Mouse (Mus musculus): ENCODE measurements around the gene Klhl32. TPM values are rescaled to one million over a fixed set of nuclear protein-coding genes. Genes with fewer than 3 reads are reported as not detected.
A peak's percentile ranks its signal among the peaks of the same experiment; 100 is the strongest.

Gene Klhl32
- polyA plus RNA-seq, 1 experiment from 2014 or later: 23.5 TPM

DNA sequence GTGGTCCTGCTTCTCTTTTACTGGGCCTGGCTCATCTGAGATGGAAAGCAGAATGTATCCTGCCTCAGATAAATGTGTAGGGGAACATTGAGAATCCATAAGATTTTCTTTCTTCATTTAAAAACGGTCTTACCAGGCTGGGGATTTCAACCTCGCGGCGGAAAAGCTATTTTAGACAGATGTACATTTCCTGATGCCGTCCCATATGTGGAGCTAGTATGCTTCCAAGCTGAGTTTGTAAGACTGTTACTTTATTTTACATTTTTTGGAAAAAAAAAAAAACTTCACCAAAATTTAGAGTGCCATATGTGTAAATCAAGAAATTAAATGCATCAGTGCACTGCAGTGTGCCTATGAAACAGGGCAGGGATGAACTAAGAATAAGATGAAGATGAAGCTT is 5.4 kb downstream of the Klhl32 start:
- Histone ChIP-seq H3K9me3 (no peaks in the 10 kb centered on the region), H3K4me2 (no peak overlapping the region), H3K27ac (replicated peaks) (0 out of 2 replicates have a peak overlapping the region, but pooled peaks have one; percentile 19), H3K9ac (no peak overlapping the region), H3K4me1 (replicated peaks) (peaks cover 35% of the 10 kb centered on the region), H3K4me3 (no peak overlapping the region), H3K27me3 (no peaks in the 10 kb centered on the region), H3K36me3 (no peaks in the 10 kb centered on the region)
- ATAC-seq (ENCODE audit: low read depth): no peak
- WGBS: 93% methylated on average over 5 of the region's 5 CpGs

DNA sequence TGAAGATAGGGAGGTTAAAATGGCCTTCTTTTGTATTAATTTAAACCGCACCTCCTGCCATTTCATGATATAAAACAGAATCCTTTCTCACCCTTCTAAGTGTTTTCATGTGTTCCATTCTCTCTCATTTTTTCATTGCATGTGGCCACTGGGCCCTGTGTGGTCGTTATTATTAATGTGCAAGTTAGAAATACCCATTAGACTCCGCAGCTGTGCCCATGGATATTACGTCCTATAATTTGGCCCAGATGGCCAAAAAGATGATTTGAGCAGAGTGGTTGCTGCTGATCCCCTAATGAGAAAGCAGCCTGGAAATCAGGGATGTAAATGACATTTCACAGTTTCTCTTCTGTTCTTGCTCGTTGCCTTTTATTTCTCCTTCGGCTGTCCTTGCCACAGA is 12.4 kb downstream of the Klhl32 start:
- peaks cover 27% of the 10 kb centered on the region; the same call in 1 of the 2 replicates for H3K4me1 ChIP-seq (replicated peaks)
- ATAC-seq (ENCODE audit: low read depth): no peak
- H3K9me3 ChIP-seq: no peaks in the 10 kb centered on the region
- no peaks in the 10 kb centered on the region for H3K36me3 ChIP-seq
- WGBS: 30% methylated on average over 6 of the region's 6 CpGs
- no peak overlapping the region for H3K4me3 ChIP-seq
- H3K4me2 ChIP-seq: no peak overlapping the region
- H3K9ac ChIP-seq: no peak overlapping the region
- H3K27me3 ChIP-seq: no peaks in the 10 kb centered on the region
- H3K27ac ChIP-seq (replicated peaks): peak overlapping the region; percentile 86

DNA sequence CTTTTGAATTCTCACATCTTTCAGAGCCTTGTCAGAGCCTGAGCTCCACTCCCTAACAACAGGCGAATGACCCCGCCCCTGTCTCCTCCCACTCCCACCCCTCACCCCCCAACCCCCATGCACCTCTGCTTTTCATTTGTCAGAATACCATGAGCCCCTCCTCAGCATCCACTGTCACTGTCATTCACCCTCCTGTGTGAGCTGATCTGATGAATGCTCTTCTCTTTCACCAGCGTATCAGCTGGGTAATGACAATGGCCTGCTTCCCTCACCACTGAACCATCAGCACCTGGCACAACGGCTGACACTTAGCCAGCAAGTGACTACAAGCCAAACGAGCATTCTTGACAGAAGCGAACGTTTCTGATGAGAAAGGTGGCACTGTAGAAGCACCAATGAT is 15.4 kb downstream of the Klhl32 start:
- H3K9me3 ChIP-seq: no peaks in the 10 kb centered on the region
- no peak for ATAC-seq (ENCODE audit: low read depth)
- H3K4me3 ChIP-seq: no peak overlapping the region
- no peaks in the 10 kb centered on the region for H3K27me3 ChIP-seq
- H3K9ac ChIP-seq: no peak overlapping the region
- WGBS: 32% methylated on average over 7 of the region's 7 CpGs
- H3K27ac ChIP-seq (replicated peaks): no peak overlapping the region
- H3K36me3 ChIP-seq: no peaks in the 10 kb centered on the region
- H3K4me1 ChIP-seq (replicated peaks): peaks cover 27% of the 10 kb centered on the region; the same call in 1 of the 2 replicates
- no peak overlapping the region for H3K4me2 ChIP-seq

DNA sequence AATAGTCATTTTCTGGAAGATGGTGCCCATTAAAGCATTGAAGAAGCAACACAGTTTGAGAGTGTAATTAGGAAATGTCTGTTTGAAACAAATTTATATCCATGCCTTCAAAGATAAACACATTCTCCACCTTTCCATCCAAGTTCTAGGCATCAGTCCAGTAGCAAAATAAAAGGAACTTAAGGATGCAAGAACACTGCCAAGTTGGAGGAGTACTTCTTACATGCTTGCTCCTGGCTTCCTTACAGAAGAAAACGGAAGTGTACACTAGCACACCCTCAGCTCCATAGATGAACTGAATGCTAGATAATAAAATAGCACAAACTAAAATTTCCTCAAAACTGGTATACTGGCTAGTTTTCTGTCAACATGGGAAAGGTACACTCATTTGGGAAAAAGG is 42.6 kb downstream of the Klhl32 start:
- no peak overlapping the region for H3K9ac ChIP-seq
- no peak overlapping the region for H3K27ac ChIP-seq (replicated peaks)
- H3K36me3 ChIP-seq: no peaks in the 10 kb centered on the region
- H3K4me3 ChIP-seq: no peak overlapping the region
- H3K4me2 ChIP-seq: no peak overlapping the region
- WGBS: 93% methylated on average over 1 of the region's 1 CpGs
- peaks cover 5% of the 10 kb centered on the region; the same call in 1 of the 2 replicates for H3K9me3 ChIP-seq
- H3K4me1 ChIP-seq (replicated peaks): no peaks in the 10 kb centered on the region
- ATAC-seq (ENCODE audit: low read depth): no peak
- no peaks in the 10 kb centered on the region for H3K27me3 ChIP-seq

DNA sequence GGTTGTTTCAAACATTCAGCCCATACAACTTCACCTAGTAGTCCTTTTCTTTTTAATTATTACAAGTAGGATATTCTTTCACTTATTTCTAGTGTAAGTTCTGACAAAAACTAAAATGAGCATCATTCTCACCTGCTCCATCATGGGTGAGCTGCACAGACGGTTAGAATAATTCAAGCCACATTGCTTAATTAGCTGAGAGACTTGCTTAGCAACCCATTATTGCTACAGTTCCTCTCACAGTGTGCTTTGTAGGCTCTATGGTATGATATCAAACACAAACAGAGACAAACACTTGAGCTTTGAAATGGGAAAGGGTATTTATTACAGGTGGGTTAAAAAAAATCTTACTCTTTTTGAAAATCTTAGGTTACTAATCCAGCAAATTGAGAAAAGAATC is 49.0 kb downstream of the Klhl32 start:
- 39% methylated on average over 1 of the region's 1 CpGs for WGBS
- no peaks in the 10 kb centered on the region for H3K36me3 ChIP-seq
- peaks cover 6% of the 10 kb centered on the region for H3K4me1 ChIP-seq (replicated peaks)
- no peaks in the 10 kb centered on the region for H3K9me3 ChIP-seq
- no peak for ATAC-seq (ENCODE audit: low read depth)
- no peak overlapping the region for H3K4me3 ChIP-seq
- no peak overlapping the region for H3K9ac ChIP-seq
- H3K27ac ChIP-seq (replicated peaks): no peak overlapping the region
- H3K27me3 ChIP-seq: no peaks in the 10 kb centered on the region
- no peak overlapping the region for H3K4me2 ChIP-seq

DNA sequence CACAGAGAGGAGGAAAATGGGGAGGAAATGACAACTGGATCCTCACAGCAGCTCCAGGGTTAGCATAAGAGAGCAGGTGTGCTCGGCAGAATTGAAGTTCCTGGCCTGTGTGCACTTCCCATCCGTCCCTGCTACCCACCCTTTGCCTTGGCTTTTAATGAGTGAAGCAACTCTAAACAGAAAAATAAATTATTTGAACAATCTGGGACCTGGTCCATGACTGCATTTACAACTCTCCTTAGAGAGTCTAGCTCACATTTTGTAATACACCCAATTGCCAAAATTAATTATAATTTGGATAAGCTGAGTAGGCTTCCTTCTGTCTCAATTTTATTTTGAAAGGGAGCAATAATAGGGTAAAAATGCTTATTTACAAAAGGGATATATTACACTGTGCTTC is 49.6 kb downstream of the Klhl32 start:
- Histone ChIP-seq H3K9ac (no peak overlapping the region), H3K4me2 (no peak overlapping the region), H3K4me3 (no peak overlapping the region), H3K27ac (replicated peaks) (no peak overlapping the region), H3K27me3 (no peaks in the 10 kb centered on the region), H3K4me1 (replicated peaks) (peaks cover 6% of the 10 kb centered on the region), H3K9me3 (no peaks in the 10 kb centered on the region), H3K36me3 (no peaks in the 10 kb centered on the region)
- WGBS: 56% methylated on average over 2 of the region's 2 CpGs
- ATAC-seq (ENCODE audit: low read depth): peak; percentile 24; the same call in 1 of the 2 replicates

DNA sequence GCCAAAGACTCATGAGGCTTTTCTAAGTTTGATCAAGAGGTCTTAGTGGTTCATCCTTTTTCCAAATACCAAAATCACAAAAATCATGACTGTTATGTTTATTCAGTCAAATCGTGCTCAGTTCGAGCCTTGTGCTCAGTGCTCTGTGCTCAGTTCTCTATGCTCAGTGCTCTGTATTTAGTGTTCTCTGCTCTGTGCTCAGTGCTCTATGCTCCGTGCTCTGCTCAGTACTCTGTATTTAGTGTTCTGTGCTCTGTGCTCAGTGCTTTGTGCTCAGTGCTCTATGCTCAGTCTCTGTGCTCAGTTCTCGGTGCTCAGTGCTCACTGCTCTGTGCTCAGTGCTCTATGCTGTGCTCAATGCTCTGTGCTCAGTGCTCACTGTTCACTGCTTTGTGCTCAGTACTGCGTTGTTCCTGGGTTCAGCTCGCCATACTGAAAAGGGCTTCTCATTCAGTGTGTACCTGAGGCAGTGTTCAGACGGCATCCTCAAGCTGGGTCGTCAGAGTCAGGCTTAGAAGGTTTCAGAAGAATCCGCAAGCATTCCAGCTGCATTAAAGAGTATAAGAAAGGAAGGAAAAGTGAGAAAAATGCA is 50.5 kb downstream of the Klhl32 start:
- no peak; the same call in 1 of the 2 replicates for ATAC-seq (ENCODE audit: low read depth)
- H3K36me3 ChIP-seq: no peaks in the 10 kb centered on the region
- peaks cover 6% of the 10 kb centered on the region for H3K4me1 ChIP-seq (replicated peaks)
- H3K4me2 ChIP-seq: no peak overlapping the region
- H3K4me3 ChIP-seq: no peak overlapping the region
- no peaks in the 10 kb centered on the region for H3K9me3 ChIP-seq
- WGBS: 93% methylated on average over 9 of the region's 9 CpGs
- H3K27me3 ChIP-seq: no peaks in the 10 kb centered on the region
- no peak overlapping the region for H3K27ac ChIP-seq (replicated peaks)
- H3K9ac ChIP-seq: no peak overlapping the region

DNA sequence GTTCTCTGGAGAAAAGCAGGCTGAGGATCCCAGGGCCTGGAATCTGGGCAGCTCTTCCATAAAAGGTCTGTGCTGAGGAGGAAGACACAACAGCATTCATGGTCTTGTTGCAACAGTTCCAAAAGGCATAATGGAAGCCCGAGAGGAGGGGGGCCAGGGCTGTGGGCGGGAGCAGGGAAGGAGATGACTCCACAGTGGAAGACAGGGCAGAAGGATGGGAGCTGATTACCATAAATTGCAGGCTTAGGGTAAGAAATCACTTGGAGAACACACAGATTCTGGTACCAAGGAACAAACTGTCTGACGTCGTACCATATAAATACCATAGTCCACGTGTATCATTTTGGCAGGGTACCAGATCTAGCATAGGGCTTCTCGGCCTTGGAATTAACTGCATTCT is 51.9 kb downstream of the Klhl32 start:
- no peaks in the 10 kb centered on the region for H3K27me3 ChIP-seq
- H3K4me1 ChIP-seq (replicated peaks): peaks cover 6% of the 10 kb centered on the region
- no peaks in the 10 kb centered on the region for H3K36me3 ChIP-seq
- H3K9ac ChIP-seq: no peak overlapping the region
- H3K4me2 ChIP-seq: no peak overlapping the region
- H3K27ac ChIP-seq (replicated peaks): no peak overlapping the region
- H3K4me3 ChIP-seq: no peak overlapping the region
- 0 out of 2 replicates have a peak, but pooled peaks have one; percentile 48 for ATAC-seq (ENCODE audit: low read depth)
- 75% methylated on average over 6 of the region's 6 CpGs for WGBS
- no peaks in the 10 kb centered on the region for H3K9me3 ChIP-seq

DNA sequence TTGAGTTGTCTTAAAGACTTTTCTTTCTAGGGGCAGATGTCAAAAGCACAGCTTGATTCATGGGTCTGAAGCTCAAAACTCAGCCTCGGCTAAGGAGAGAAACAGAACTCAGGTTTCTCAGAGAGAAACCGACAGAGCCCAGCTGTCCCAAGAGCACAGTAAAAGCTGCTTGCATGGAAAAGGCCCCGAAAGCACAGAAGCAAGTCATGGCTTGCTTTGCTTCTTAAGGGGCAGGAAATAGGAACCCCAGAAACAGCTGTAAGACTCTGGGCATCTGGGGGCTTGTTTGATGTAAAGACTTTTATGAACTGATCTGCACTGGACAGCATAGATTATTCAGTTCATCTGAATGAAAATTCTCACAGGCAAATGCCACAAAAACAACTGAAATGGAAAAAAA is 53.1 kb downstream of the Klhl32 start:
- peaks cover 11% of the 10 kb centered on the region for H3K4me1 ChIP-seq (replicated peaks)
- ATAC-seq (ENCODE audit: low read depth): no peak

DNA sequence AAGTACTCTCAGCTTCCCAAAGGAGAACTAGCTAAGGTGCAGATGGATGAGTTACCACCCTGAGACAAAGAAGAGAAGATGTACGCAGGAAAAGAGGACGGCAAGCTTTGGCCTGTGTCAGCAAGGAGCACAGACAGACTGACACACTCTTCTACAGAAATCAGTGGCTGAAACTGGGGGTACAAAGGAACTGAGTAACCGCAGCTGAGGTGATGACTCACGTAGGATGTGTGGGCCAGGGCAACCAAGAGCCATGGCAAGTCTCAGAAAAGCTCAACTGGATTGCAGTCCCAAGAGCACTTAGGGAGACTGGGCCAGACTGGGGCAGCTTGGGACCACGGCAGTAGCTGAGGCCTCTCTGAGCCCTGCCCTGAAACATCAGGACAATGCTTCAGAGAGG is 53.6 kb downstream of the Klhl32 start:
- no peak for ATAC-seq (ENCODE audit: low read depth)
- Histone ChIP-seq H3K27me3 (no peaks in the 10 kb centered on the region), H3K27ac (replicated peaks) (no peak overlapping the region)

More for the DNA sequence above, 53.1 kb downstream of the Klhl32 start:
- no peak overlapping the region for H3K9ac ChIP-seq
- H3K9me3 ChIP-seq: no peaks in the 10 kb centered on the region
- no peaks in the 10 kb centered on the region for H3K27me3 ChIP-seq
- H3K36me3 ChIP-seq: no peaks in the 10 kb centered on the region
- no peak overlapping the region for H3K27ac ChIP-seq (replicated peaks)
- 42% methylated on average over 3 of the region's 3 CpGs for whole genome bisulfite sequencing
- H3K4me3 ChIP-seq: no peak overlapping the region
- H3K4me2 ChIP-seq: no peak overlapping the region

DNA sequence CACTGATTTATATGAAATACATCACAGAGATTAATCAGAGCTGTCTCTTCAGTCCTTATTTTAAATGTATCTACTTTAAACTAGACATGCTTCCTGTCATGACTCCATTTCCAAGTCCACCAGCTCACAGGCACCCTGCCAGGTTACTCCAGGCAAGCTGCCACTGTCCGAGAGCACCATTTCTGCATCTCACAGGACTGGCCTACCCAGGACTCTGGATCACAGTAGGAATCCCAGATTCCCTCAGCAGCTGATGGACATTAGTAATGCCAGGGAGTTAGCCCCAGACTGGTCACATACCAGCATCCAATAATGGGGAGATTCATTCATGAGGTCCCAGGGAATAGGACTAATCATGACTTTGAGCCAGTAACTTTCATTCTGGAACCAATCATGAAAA is 54.7 kb downstream of the Klhl32 start:
- peaks cover 17% of the 10 kb centered on the region for H3K4me1 ChIP-seq (replicated peaks)
- no peak overlapping the region for H3K4me2 ChIP-seq
- H3K27ac ChIP-seq (replicated peaks): no peak overlapping the region
- H3K9me3 ChIP-seq: no peaks in the 10 kb centered on the region
- no peaks in the 10 kb centered on the region for H3K27me3 ChIP-seq
- whole genome bisulfite sequencing: 65% methylated on average over 1 of the region's 1 CpGs
- no peaks in the 10 kb centered on the region for H3K36me3 ChIP-seq
- H3K4me3 ChIP-seq: no peak overlapping the region
- no peak overlapping the region for H3K9ac ChIP-seq
- ATAC-seq (ENCODE audit: low read depth): no peak

More for the DNA sequence above, 53.6 kb downstream of the Klhl32 start:
- no peak overlapping the region for H3K9ac ChIP-seq
- no peak overlapping the region for H3K4me2 ChIP-seq
- H3K4me3 ChIP-seq: no peak overlapping the region
- H3K9me3 ChIP-seq: no peaks in the 10 kb centered on the region
- H3K36me3 ChIP-seq: no peaks in the 10 kb centered on the region
- H3K4me1 ChIP-seq (replicated peaks): peaks cover 17% of the 10 kb centered on the region
- 83% methylated on average over 5 of the region's 5 CpGs for WGBS

DNA sequence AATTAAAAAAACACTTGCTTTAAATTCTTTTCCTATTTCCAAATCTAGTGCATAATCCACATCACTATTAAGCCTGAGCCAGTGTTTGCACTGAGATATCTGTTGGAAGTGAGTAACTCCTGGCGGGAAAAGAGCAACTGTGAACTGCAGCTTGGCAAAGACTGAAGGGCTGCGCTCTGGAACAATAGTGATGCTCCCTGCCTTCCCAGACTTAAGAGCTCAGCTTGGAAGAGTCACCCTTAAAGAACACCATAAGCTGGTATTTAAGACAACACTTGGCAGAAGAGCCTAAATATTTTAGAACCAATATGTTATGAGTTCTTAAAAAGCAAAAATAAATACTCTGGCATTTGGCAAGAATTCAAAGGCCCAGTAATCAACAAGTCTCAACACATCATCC is 55.7 kb downstream of the Klhl32 start:
- ATAC-seq (ENCODE audit: low read depth): no peak
- Histone ChIP-seq H3K4me3 (no peak overlapping the region), H3K36me3 (no peaks in the 10 kb centered on the region), H3K27ac (replicated peaks) (no peak overlapping the region), H3K27me3 (no peaks in the 10 kb centered on the region), H3K9ac (no peak overlapping the region), H3K4me1 (replicated peaks) (peaks cover 17% of the 10 kb centered on the region), H3K9me3 (no peaks in the 10 kb centered on the region), H3K4me2 (no peak overlapping the region)
- 90% methylated on average over 2 of the region's 2 CpGs for WGBS

DNA sequence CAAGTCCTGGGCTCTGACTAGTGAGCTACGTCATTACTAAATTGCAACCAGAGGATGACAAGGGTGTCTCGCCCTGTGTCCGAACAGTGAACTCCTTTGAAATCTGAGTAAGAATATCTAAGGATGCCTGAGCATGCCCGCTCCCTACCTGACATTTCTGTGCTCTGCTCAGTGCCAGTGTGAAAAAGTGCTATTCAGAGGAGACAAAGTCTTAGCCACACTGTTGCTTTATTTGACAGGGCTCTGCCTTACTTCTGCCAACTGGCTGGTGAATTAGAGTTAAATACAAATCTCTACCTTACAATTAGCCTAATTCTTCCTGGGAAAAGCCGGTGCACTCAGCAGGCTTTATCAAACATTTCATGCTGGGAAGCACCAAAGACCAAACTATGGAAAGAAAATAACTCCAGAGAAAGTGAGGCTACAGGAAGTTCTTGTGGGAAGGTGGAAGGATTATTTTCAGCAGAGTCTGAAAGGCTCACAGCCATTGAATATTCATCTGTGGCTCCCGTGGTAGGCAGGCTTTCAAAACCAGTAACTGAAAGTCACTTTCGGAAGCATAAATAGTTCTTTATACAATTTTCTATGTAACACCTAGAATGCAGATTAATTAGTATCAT is 57.1 kb downstream of the Klhl32 start:
- 59% methylated on average over 7 of the region's 7 CpGs for WGBS
- no peak overlapping the region for H3K4me3 ChIP-seq

More for the DNA sequence above, 57.1 kb downstream of the Klhl32 start:
- H3K4me1 ChIP-seq (replicated peaks): peaks cover 17% of the 10 kb centered on the region
- no peak overlapping the region for H3K4me2 ChIP-seq
- H3K27ac ChIP-seq (replicated peaks): no peak overlapping the region
- H3K27me3 ChIP-seq: no peaks in the 10 kb centered on the region
- no peaks in the 10 kb centered on the region for H3K9me3 ChIP-seq
- no peak overlapping the region for H3K9ac ChIP-seq
- H3K36me3 ChIP-seq: no peaks in the 10 kb centered on the region
- no peak for ATAC-seq (ENCODE audit: low read depth)
